Comparison of ENCODE assay signal across 1 mouse cellular context in the genomic region with DNA sequence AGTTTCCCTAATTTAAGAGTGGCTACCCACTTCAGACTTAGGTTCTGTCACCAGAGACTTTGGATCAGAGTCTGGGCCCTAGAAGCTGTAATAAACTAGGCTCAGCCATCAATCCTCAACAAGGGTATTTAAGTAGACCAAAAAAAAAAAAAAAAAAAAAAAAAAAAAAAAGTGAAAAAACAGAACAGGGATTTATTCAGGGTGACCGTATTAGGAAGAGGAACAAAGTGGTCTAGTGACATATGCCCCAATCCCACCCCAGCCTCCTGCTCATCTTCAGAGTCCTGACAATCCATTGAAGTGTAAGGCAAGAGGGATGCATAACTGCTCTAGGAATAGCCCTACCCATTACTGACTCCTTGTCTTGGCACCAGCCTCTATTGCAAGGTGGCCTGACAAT.
TF ChIP-seq lines count a peak whose summit lies in the region.

No protein-coding gene starts in this region.

TF ChIP-seq in MEL, 35 proteins besides CTCF, POLR2A, EP300 and RAD21:
- TF ChIP-seq SMC3 (IDR thresholded peaks at IDR 0.05; ENCODE audit: low read depth, low read length): no peak
- peak; percentile 74 for TF ChIP-seq ZNF384 (IDR thresholded peaks at IDR 0.05; ENCODE audit: low read depth, low read length)
